Mouse (Mus musculus): ENCODE results near the gene Zfp213. TPM values are rescaled to one million over a fixed set of nuclear protein-coding genes. Genes with fewer than 3 reads are reported as not detected.

Zfp213 gene
- total RNA-seq (2021) (1 to 10 TPM; 5.5 to 6.2 TPM), polyA plus RNA-seq (2012; rRNA removed) (8.7 and 9.8 TPM in 2 replicates)
- long read RNA-seq, transcript Zfp213-201 (6 exons, 2,686 nt) = major isoform, 16 of 18 reads
- long read RNA-seq, partial matches to known transcripts = 0 of 18 reads
- long read RNA-seq, other reads (novel, unspliced or antisense) = 2 of 18 reads

DNA sequence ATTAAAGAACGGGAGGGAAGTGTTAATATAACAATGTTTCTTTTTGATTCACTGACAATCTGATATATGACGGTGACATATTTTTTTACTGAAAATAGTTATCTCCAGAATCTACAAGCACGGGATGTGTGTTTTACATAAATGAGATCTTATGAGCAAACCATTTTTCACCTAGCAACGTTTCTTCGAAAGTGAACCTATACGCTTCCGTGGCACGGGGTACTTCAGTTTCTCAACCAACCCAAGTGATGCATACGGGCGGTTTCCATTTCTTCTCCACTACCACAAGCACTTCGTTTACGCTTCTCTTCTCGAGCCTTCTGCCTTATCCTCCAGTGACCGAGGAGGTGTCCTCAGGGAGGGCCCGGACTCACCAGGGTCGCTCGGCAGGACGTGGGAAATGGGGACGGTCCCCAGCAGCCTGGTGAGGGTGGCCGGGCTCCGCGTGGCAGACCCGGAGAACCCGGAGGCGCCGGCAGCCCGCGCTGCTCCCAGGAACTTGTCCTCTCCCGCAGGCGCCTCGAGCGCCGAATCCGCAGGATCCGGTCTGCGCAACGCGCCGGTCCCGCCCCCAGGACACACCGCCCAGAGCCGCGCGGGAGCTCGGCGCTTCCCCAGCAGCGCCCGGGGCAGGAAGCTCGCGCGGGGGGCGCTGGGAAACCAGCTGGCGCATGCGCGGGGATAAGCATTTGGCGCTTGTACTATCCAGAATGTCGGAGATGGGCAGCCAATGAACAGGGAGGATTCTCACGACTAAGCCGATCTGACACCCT is at the start of gene Zfp213:
Zfp213 (minus strand) TSS at position 644 of the 773 bp plus-strand sequence.
- intact Hi-C loops (cut with DNase I) = loop anchor here (1.0 to 10.0 kb wide), 2 partner anchors 36 to 369 kb away; partner anchors contain the start of genes Zfp13 and Zfp40
- 1% methylated on average over 59 of the region's 59 CpGs for WGBS
- peak; percentile 98 for DNase-seq

GRCm38 (mm10) chr17:23610361-23610800 is 46.3 kb upstream of the Zfp213 start:
- Histone ChIP-seq H3K9ac (ENCODE audit: low read depth, low read length) (no peak overlapping the region), H3K4me3 (no peak overlapping the region), H3K27me3 (ENCODE audit: control insufficient read depth, insufficient read depth, low read length) (no peaks in the 10 kb centered on the region), H3K4me1 (ENCODE audit: control insufficient read depth, insufficient read depth, low read length) (no peaks in the 10 kb centered on the region), H3K36me3 (ENCODE audit: control insufficient read depth, insufficient read depth, low read length) (no peaks in the 10 kb centered on the region), H3K27ac (no peak overlapping the region), H3K79me2 (replicated peaks; ENCODE audit: control insufficient read depth, insufficient read depth, low read length) (no peaks in the 10 kb centered on the region)
- TF ChIP-seq EP300 (IDR thresholded peaks at IDR 0.05; ENCODE audit: insufficient read depth, low read depth, low read length) (no peak), POLR2A (IDR thresholded peaks at IDR 0.05; ENCODE audit: insufficient read depth, low read depth, low read length) (no peak), CTCF (IDR thresholded peaks at IDR 0.05) (peak; percentile 82)
- peak; percentile 61 to 66 for DNase-seq
- 77% methylated on average over 28 of the region's 28 CpGs for WGBS
- intact Hi-C loops (cut with DNase I) = loop anchor here (1.0 kb wide), 1 partner anchor 40 kb away; no protein-coding TSS in a partner anchor

More for the DNA sequence above, at the start of gene Zfp213:
- peak within 1 kb of the TSS; percentile 97 for H3K27ac ChIP-seq
- H3K4me1 ChIP-seq (ENCODE audit: control insufficient read depth, insufficient read depth, low read length) = peaks cover 4% of the 10 kb centered on the region
- peak within 1 kb of the TSS; percentile 98 for H3K9ac ChIP-seq (ENCODE audit: low read depth, low read length)
- no peaks in the 10 kb centered on the region for H3K79me2 ChIP-seq (replicated peaks; ENCODE audit: control insufficient read depth, insufficient read depth, low read length)
- H3K27me3 ChIP-seq (ENCODE audit: control insufficient read depth, insufficient read depth, low read length) = no peaks in the 10 kb centered on the region
- TF ChIP-seq EP300 (IDR thresholded peaks at IDR 0.05; ENCODE audit: insufficient read depth, low read depth, low read length) (no peak), CTCF (IDR thresholded peaks at IDR 0.05) (no peak), POLR2A (IDR thresholded peaks at IDR 0.05; ENCODE audit: insufficient read depth, low read depth, low read length) (peak; percentile 86)
- H3K36me3 ChIP-seq (ENCODE audit: control insufficient read depth, insufficient read depth, low read length) = no peaks in the 10 kb centered on the region
- peak within 1 kb of the TSS; percentile 86 for H3K4me3 ChIP-seq

DNA sequence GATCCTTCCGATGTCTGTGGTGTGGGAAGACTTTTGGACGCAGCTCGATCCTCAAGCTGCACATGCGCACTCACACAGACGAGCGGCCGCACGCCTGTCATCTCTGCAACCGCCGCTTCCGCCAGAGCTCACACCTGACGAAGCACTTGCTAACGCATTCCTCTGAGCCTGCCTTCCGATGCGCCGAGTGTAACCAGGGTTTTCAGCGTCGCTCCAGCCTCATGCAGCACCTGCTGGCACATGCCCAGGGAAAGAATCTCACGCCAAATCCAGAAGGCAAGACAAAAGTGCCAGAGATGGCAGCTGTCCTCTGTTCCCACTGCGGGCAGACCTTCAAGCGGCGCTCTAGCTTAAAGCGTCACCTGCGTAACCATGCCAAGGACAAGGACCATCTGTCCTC is 45.6 kb upstream of the Zfp213 start:
- Histone ChIP-seq H3K36me3 (ENCODE audit: control insufficient read depth, insufficient read depth, low read length) (no peaks in the 10 kb centered on the region), H3K9ac (ENCODE audit: low read depth, low read length) (no peak overlapping the region), H3K79me2 (replicated peaks; ENCODE audit: control insufficient read depth, insufficient read depth, low read length) (no peaks in the 10 kb centered on the region), H3K4me1 (ENCODE audit: control insufficient read depth, insufficient read depth, low read length) (no peaks in the 10 kb centered on the region), H3K27me3 (ENCODE audit: control insufficient read depth, insufficient read depth, low read length) (no peaks in the 10 kb centered on the region), H3K27ac (no peak overlapping the region), H3K4me3 (no peak overlapping the region)
- intact Hi-C loops (cut with DNase I) = loop anchor here (1.0 kb wide), 1 partner anchor 39 kb away; no protein-coding TSS in a partner anchor
- DNase-seq = no peak
- no peak for TF ChIP-seq EP300 (IDR thresholded peaks at IDR 0.05; ENCODE audit: insufficient read depth, low read depth, low read length)
- TF ChIP-seq CTCF (IDR thresholded peaks at IDR 0.05) = no peak
- WGBS = 90% methylated on average over 24 of the region's 24 CpGs

DNA sequence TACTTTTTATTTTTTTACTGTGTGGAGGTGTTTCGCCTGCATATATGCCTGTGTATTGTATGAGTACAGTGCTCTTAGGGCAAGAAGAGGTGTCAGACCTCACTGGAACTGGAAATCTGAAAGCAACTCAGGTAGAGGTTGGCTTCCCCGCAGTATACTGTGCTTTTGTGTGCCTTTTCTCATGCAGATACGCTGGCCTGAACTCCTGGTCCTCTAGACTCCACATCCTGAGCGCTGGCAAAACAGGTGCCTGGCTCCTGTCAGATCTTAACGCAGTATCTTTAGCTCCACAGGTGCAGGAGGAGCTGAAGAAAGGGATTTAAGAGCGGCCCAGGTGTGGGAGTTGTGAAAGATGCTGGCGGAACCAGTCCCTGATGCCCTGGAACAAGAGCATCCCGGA is 41.2 kb upstream of the Zfp213 start:
- Histone ChIP-seq H3K27me3 (ENCODE audit: control insufficient read depth, insufficient read depth, low read length) (no peaks in the 10 kb centered on the region), H3K9ac (ENCODE audit: low read depth, low read length) (no peak overlapping the region), H3K27ac (no peak overlapping the region), H3K36me3 (ENCODE audit: control insufficient read depth, insufficient read depth, low read length) (no peaks in the 10 kb centered on the region), H3K4me3 (no peak overlapping the region), H3K4me1 (ENCODE audit: control insufficient read depth, insufficient read depth, low read length) (no peaks in the 10 kb centered on the region), H3K79me2 (replicated peaks; ENCODE audit: control insufficient read depth, insufficient read depth, low read length) (no peaks in the 10 kb centered on the region)
- no peak for DNase-seq
- TF ChIP-seq POLR2A (IDR thresholded peaks at IDR 0.05; ENCODE audit: insufficient read depth, low read depth, low read length) (no peak), EP300 (IDR thresholded peaks at IDR 0.05; ENCODE audit: insufficient read depth, low read depth, low read length) (no peak), CTCF (IDR thresholded peaks at IDR 0.05) (no peak)
- 82% methylated on average over 8 of the region's 8 CpGs for WGBS
- intact Hi-C loops (cut with DNase I) = no loop called here

- H3K4me1 ChIP-seq (ENCODE audit: control insufficient read depth, insufficient read depth, low read length) = no peaks in the 10 kb centered on the region; the same call in 1 of the 2 replicates
These were observed 40.4 kb upstream of the Zfp213 start for GRCm38 (mm10) chr17:23604394-23604793.

More at GRCm38 (mm10) chr17:23604394-23604793, 40.4 kb upstream of the Zfp213 start:
- WGBS = 80% methylated on average over 7 of the region's 7 CpGs
- H3K36me3 ChIP-seq (ENCODE audit: control insufficient read depth, insufficient read depth, low read length) = no peaks in the 10 kb centered on the region; the same call in 1 of the 2 replicates
- TF ChIP-seq EP300 (IDR thresholded peaks at IDR 0.05; ENCODE audit: insufficient read depth, low read depth, low read length) (no peak), POLR2A (IDR thresholded peaks at IDR 0.05; ENCODE audit: insufficient read depth, low read depth, low read length) (no peak), CTCF (IDR thresholded peaks at IDR 0.05) (0 out of 2 replicates have a peak, but pooled peaks have one; percentile 19)
- no peak overlapping the region for H3K27ac ChIP-seq
- H3K9ac ChIP-seq (ENCODE audit: low read depth, low read length) = no peak overlapping the region
- H3K27me3 ChIP-seq (ENCODE audit: control insufficient read depth, insufficient read depth, low read length) = no peaks in the 10 kb centered on the region
- intact Hi-C loops (cut with DNase I) = no loop called here
- H3K79me2 ChIP-seq (replicated peaks; ENCODE audit: control insufficient read depth, insufficient read depth, low read length) = no peaks in the 10 kb centered on the region
- H3K4me3 ChIP-seq = no peak overlapping the region
- no peak for DNase-seq
